Mouse (Mus musculus) cortical plate, adult 2 months (tissue): ENCODE data around the gene Ap1s1.

Source experiments
- CTCF ChIP-seq: fragments of 200-500 bp; IDR thresholded peaks from 2 replicates; pipeline ENCODE4 v1.5.1; 2011; ENCODE audit warnings: mild to moderate bottlenecking, control low read depth, low read length; ENCODE audit not compliant: insufficient read depth; ENCODE audit errors: extremely low read depth
- POLR2A ChIP-seq: fragments of 200-500 bp; IDR thresholded peaks from 2 replicates; pipeline ENCODE4 v1.6.1; 2011; ENCODE audit warnings: mild to moderate bottlenecking, low read length, control low read depth; ENCODE audit not compliant: insufficient read depth; ENCODE audit errors: extremely low read depth

- TF ChIP-seq CTCF (no peak), POLR2A (no peak)
These were observed 33.9 kb upstream of the Ap1s1 start for GRCm38 (mm10) chr5:137079849-137080248.
